Comparison of ENCODE assay signal across 10 mouse cellular contexts in genomic region chr1:193000908-193001307, GRCm38 (mm10). TPM values are rescaled to one million over a fixed set of nuclear protein-coding genes. Genes with fewer than 3 reads are reported as not detected.
A peak's percentile ranks its signal among the peaks of the same experiment; 100 is the strongest.
DNase-seq lines count a peak whose midpoint lies in the region; ATAC-seq lines count a peak whose summit lies in the region.
"Had no signal": no experiment of that assay in that cellular context is flagged by ENCODE, and none has a peak within 500 bp of the region (broad histone marks: within the 10 kb centered on the region; RNA-seq: fewer than 3 reads in every experiment).

No protein-coding gene starts in this region.

- no peak overlapping the region for H3K4me3 ChIP-seq in midbrain, embryonic 14.5 days (replicated peaks; ENCODE audit: low read depth, low read length)
- no peak overlapping the region for H3K4me3 ChIP-seq in midbrain, embryonic 13.5 days (replicated peaks)
- no peak overlapping the region for H3K4me3 ChIP-seq in embryonic facial prominence, embryonic 14.5 days (ENCODE audit: low read depth, low read length)
- H3K4me3 ChIP-seq: forebrain, embryonic 12.5 days; hindbrain, embryonic 15.5 days had no signal

- no peak overlapping the region for H3K27ac ChIP-seq in midbrain, embryonic 14.5 days (replicated peaks; ENCODE audit: low read depth, low read length)
- H3K27ac ChIP-seq in midbrain, embryonic 13.5 days = no peak overlapping the region
- H3K27ac ChIP-seq in embryonic facial prominence, embryonic 14.5 days (replicated peaks; ENCODE audit: low read depth, low read length) = no peak overlapping the region
- H3K27ac ChIP-seq: forebrain, embryonic 12.5 days; hindbrain, embryonic 15.5 days had no signal

- H3K4me1 ChIP-seq in midbrain, embryonic 14.5 days (ENCODE audit: control insufficient read depth, insufficient read depth, low read length) = no peaks in the 10 kb centered on the region
- no peaks in the 10 kb centered on the region for H3K4me1 ChIP-seq in midbrain, embryonic 13.5 days (replicated peaks)
- no peaks in the 10 kb centered on the region for H3K4me1 ChIP-seq in embryonic facial prominence, embryonic 14.5 days (ENCODE audit: control insufficient read depth, insufficient read depth, low read length)
- H3K4me1 ChIP-seq: forebrain, embryonic 12.5 days; hindbrain, embryonic 15.5 days had no signal

- no peaks in the 10 kb centered on the region for H3K36me3 ChIP-seq in midbrain, embryonic 14.5 days (ENCODE audit: control insufficient read depth, insufficient read depth, low read length)
- no peaks in the 10 kb centered on the region for H3K36me3 ChIP-seq in midbrain, embryonic 13.5 days
- no peaks in the 10 kb centered on the region for H3K36me3 ChIP-seq in embryonic facial prominence, embryonic 14.5 days (ENCODE audit: control insufficient read depth, insufficient read depth, low read length)
- H3K36me3 ChIP-seq: forebrain, embryonic 12.5 days; hindbrain, embryonic 15.5 days had no signal

- peak; percentile 18 for DNase-seq in gastrocnemius, adult 18-20 months (ENCODE audit: low spot score)
- no peak for DNase-seq in gastrocnemius, postnatal 14 days
- peak; percentile 60 for DNase-seq in midbrain, embryonic 14.5 days
- peak; percentile 56 for DNase-seq in embryonic facial prominence, embryonic 14.5 days (ENCODE audit: low spot score)
- DNase-seq in naive thymus-derived CD4-positive, alpha-beta T cell, adult 2 months (ENCODE audit: low read depth) = peak; percentile 6
- no peak for DNase-seq in urinary bladder, adult 18-20 months (ENCODE audit: low spot score in 2 of 2)
- no peak for DNase-seq in kidney, postnatal 14 days

- no peaks in the 10 kb centered on the region for H3K27me3 ChIP-seq in midbrain, embryonic 14.5 days (ENCODE audit: control insufficient read depth, insufficient read depth, low read length)
- no peaks in the 10 kb centered on the region for H3K27me3 ChIP-seq in midbrain, embryonic 13.5 days
- H3K27me3 ChIP-seq in embryonic facial prominence, embryonic 14.5 days (replicated peaks; ENCODE audit: control insufficient read depth, insufficient read depth, low read length) = no peaks in the 10 kb centered on the region
- H3K27me3 ChIP-seq: forebrain, embryonic 12.5 days; hindbrain, embryonic 15.5 days had no signal

- ATAC-seq in midbrain, embryonic 14.5 days (ENCODE audit: low FRiP score, low TSS enrichment) = no peak
- ATAC-seq in midbrain, embryonic 13.5 days = no peak
- ATAC-seq in embryonic facial prominence, embryonic 14.5 days (ENCODE audit: low read depth) = no peak

- H3K9me3 ChIP-seq in midbrain, embryonic 14.5 days (ENCODE audit: control insufficient read depth, low read length) = no peaks in the 10 kb centered on the region
- H3K9me3 ChIP-seq in midbrain, embryonic 13.5 days = no peaks in the 10 kb centered on the region
- no peaks in the 10 kb centered on the region for H3K9me3 ChIP-seq in embryonic facial prominence, embryonic 14.5 days (ENCODE audit: control insufficient read depth, low read length)
- H3K9me3 ChIP-seq: forebrain, embryonic 12.5 days; hindbrain, embryonic 15.5 days had no signal

- H3K9ac ChIP-seq in midbrain, embryonic 14.5 days (replicated peaks; ENCODE audit: low read length) = no peak overlapping the region
- no peak overlapping the region for H3K9ac ChIP-seq in midbrain, embryonic 13.5 days (replicated peaks)
- H3K9ac ChIP-seq in embryonic facial prominence, embryonic 14.5 days (ENCODE audit: low read depth, low read length) = no peak overlapping the region
- H3K9ac ChIP-seq: forebrain, embryonic 12.5 days; hindbrain, embryonic 15.5 days had no signal

- H3K4me2 ChIP-seq in midbrain, embryonic 14.5 days (ENCODE audit: low read length) = no peak overlapping the region
- H3K4me2 ChIP-seq in midbrain, embryonic 13.5 days (replicated peaks) = no peak overlapping the region
- H3K4me2 ChIP-seq in embryonic facial prominence, embryonic 14.5 days (ENCODE audit: low read depth, low read length) = no peak overlapping the region
- H3K4me2 ChIP-seq: forebrain, embryonic 12.5 days; hindbrain, embryonic 15.5 days had no signal

- intact Hi-C loops in gastrocnemius, postnatal 14 days (cut with DNase I; ENCODE audit: low total_unique reads) = loop anchor here (2.0 kb wide), 1 partner anchor 124 kb away; no protein-coding TSS in a partner anchor

RNA-seq across cellular contexts. Expression of gene Syt14, which starts 34.7 kb away (rescaled TPM):
- under 1 TPM; 0.16 to 0.24 TPM for total RNA-seq in gastrocnemius, adult 18-20 months (2021)
- total RNA-seq in gastrocnemius, postnatal 14 days (2021) = under 1 TPM; 0.18 to 0.31 TPM
- 10.9 and 12.4 TPM in 2 replicates for polyA plus RNA-seq in midbrain, embryonic 14.5 days (2014; fragmentation: Nextera tagmentation; extraction: Ambion mirVana)
- 7.4 and 8.9 TPM in 2 replicates for polyA plus RNA-seq in midbrain, embryonic 13.5 days (2015; fragmentation: Nextera tagmentation; extraction: Ambion mirVana)
- 2.2 and 2.4 TPM in 2 replicates for polyA plus RNA-seq in embryonic facial prominence, embryonic 14.5 days (2014; fragmentation: Nextera tagmentation; extraction: Ambion mirVana)

Comparison
In these comparisons a context has a peak if more than half of its experiments do, and no peak if none do; other contexts are left out.
1. DNase-seq: peak in gastrocnemius, adult 18-20 months (single experiment), midbrain, embryonic 14.5 days (single experiment), embryonic facial prominence, embryonic 14.5 days (single experiment) and naive thymus-derived CD4-positive, alpha-beta T cell, adult 2 months (single experiment); none in gastrocnemius, postnatal 14 days (single experiment), urinary bladder, adult 18-20 months (0 of 2) and kidney, postnatal 14 days (single experiment).